9 mouse cellular contexts compared by ENCODE assay signal in the genomic region with DNA sequence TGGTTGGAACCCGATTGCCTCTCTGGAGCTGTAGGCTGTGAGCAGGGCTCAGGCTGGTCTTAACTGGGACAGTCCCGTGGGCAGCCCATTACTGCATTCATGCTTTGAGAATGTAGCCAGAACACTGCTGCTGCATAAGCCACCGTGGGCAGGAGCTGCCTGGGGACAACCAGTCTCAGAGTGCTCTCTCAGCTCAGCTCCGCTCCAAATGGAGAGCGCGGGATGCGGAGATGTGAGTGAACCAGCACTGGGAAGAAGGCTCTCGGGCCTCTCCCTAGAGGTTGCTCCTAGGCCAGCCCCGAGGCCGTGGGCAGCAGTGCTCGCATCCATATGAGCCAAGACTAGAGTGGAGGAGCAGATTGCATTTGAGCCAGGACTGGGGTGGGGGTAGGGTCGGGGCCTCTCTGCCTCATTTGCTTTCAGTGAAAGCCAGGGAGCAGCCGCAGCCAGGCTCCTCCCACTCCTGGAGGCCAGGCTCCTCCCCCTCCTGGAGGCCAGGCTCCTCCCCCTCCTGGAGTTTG. TPM values are rescaled to one million over a fixed set of nuclear protein-coding genes. Genes with fewer than 3 reads are reported as not detected.
DNase-seq lines count a peak whose midpoint lies in the region; ATAC-seq and TF ChIP-seq lines count a peak whose summit lies in the region.
"Had no signal": no experiment of that assay in that cellular context is flagged by ENCODE, and none has a peak within 500 bp of the region (broad histone marks: within the 10 kb centered on the region; RNA-seq: fewer than 3 reads in every experiment).

No protein-coding gene starts in this region.

- DNase-seq in cerebellum, postnatal 10 days = peak; percentile 67 to 79
- DNase-seq in cerebellum, adult 8-10 months = no peak
- no peak for DNase-seq in c-Kit-positive CD71-positive TER-119-positive erythroid progenitor cells, embryonic 14.5 days (ENCODE audit: low spot score)
- DNase-seq in urinary bladder, adult 18-20 months (ENCODE audit: low spot score in 2 of 2) = no peak
- no peak for DNase-seq in gastrocnemius, adult 8-10 months (ENCODE audit: low spot score in 2 of 2)
- DNase-seq: cerebellum, adult 11 months had no signal

- no peaks in the 10 kb centered on the region for H3K4me1 ChIP-seq in ES-Bruce4 (ENCODE audit: control insufficient read depth, insufficient read depth, low read length)
- peaks cover 33% of the 10 kb centered on the region for H3K4me1 ChIP-seq in hindbrain, embryonic 13.5 days (replicated peaks)
- H3K4me1 ChIP-seq in limb, embryonic 13.5 days = peaks cover 36% of the 10 kb centered on the region

- ATAC-seq in hindbrain, embryonic 13.5 days (ENCODE audit: low FRiP score) = 0 out of 2 replicates have a peak, but pooled peaks have one; percentile 10
- peak; percentile 39; the same call in 1 of the 2 replicates for ATAC-seq in limb, embryonic 13.5 days (ENCODE audit: low FRiP score, low read depth)

- H3K9me3 ChIP-seq in ES-Bruce4 (replicated peaks; ENCODE audit: control insufficient read depth, insufficient read depth, low read length, poor library complexity, severe bottlenecking) = no peaks in the 10 kb centered on the region
- H3K9me3 ChIP-seq in hindbrain, embryonic 13.5 days = no peaks in the 10 kb centered on the region
- no peaks in the 10 kb centered on the region for H3K9me3 ChIP-seq in limb, embryonic 13.5 days

- H3K36me3 ChIP-seq in ES-Bruce4 (ENCODE audit: control insufficient read depth, insufficient read depth, low read length, poor library complexity, severe bottlenecking) = no peaks in the 10 kb centered on the region
- peaks cover 33% of the 10 kb centered on the region for H3K36me3 ChIP-seq in hindbrain, embryonic 13.5 days
- H3K36me3 ChIP-seq in limb, embryonic 13.5 days = peaks cover 38% of the 10 kb centered on the region

- 32% methylated on average over 13 of the region's 13 CpGs for WGBS in hindbrain, embryonic 13.5 days
- 41% methylated on average over 13 of the region's 13 CpGs for WGBS in limb, embryonic 13.5 days

- no peak for TF ChIP-seq EP300 in ES-Bruce4 (IDR thresholded peaks at IDR 0.05; ENCODE audit: insufficient read depth, low read depth, low read length)

- no peaks in the 10 kb centered on the region for H3K27me3 ChIP-seq in ES-Bruce4 (ENCODE audit: control insufficient read depth, insufficient read depth, low read length, poor library complexity, severe bottlenecking)
- H3K27me3 ChIP-seq in hindbrain, embryonic 13.5 days = 0 out of 2 replicates have a peak, but pooled peaks cover 6% of the 10 kb centered on the region
- peaks cover 96% of the 10 kb centered on the region for H3K27me3 ChIP-seq in limb, embryonic 13.5 days

- peak overlapping the region; percentile 52 for H3K4me3 ChIP-seq in ES-Bruce4 (ENCODE audit: low read depth, low read length)
- H3K4me3 ChIP-seq in hindbrain, embryonic 13.5 days = no peak overlapping the region
- no peak overlapping the region for H3K4me3 ChIP-seq in limb, embryonic 13.5 days

- no peak overlapping the region for H3K9ac ChIP-seq in ES-Bruce4 (ENCODE audit: low read depth, poor library complexity, severe bottlenecking)
- no peak overlapping the region for H3K9ac ChIP-seq in hindbrain, embryonic 13.5 days
- no peak overlapping the region for H3K9ac ChIP-seq in limb, embryonic 13.5 days

- TF ChIP-seq CTCF in ES-Bruce4 (IDR thresholded peaks at IDR 0.05; ENCODE audit: low read depth, low read length) = no peak

- TF ChIP-seq POLR2A in ES-Bruce4 (IDR thresholded peaks at IDR 0.05; ENCODE audit: insufficient read depth, low read length) = no peak

- H3K4me2 ChIP-seq in hindbrain, embryonic 13.5 days = no peak overlapping the region
- H3K4me2 ChIP-seq in limb, embryonic 13.5 days (replicated peaks) = no peak overlapping the region

- no peak overlapping the region for H3K27ac ChIP-seq in ES-Bruce4 (ENCODE audit: insufficient read depth, low read length)
- H3K27ac ChIP-seq in hindbrain, embryonic 13.5 days = peak overlapping the region; percentile 45; the same call in 1 of the 2 replicates
- H3K27ac ChIP-seq in limb, embryonic 13.5 days = no peak overlapping the region

RNA-seq across cellular contexts. Expression of gene Pkdcc, which starts 9.4 kb away (rescaled TPM):
- polyA plus RNA-seq in ES-Bruce4 (2011; ENCODE audit: insufficient read depth, insufficient read length, low read depth, missing spikeins) = 9.7 and 12.3 TPM in 2 replicates
- 4.4 and 5.7 TPM in 2 replicates for polyA plus RNA-seq in hindbrain, embryonic 13.5 days (2015; fragmentation: Nextera tagmentation; extraction: Ambion mirVana)
- 12.9 and 15.8 TPM in 2 replicates for polyA plus RNA-seq in limb, embryonic 13.5 days (2015; fragmentation: Nextera tagmentation; extraction: Ambion mirVana)
- total RNA-seq in gastrocnemius, adult 8-10 months (2022) = 100 to 1,000 TPM in 2 of 4 experiments, 10 to 100 TPM in 2; 85.3 to 139 (median 108) TPM

Comparison
In these comparisons a context has a peak if more than half of its experiments do, and no peak if none do; other contexts are left out.
1. DNase-seq: peak in cerebellum, postnatal 10 days (2 of 2); none in cerebellum, adult 8-10 months (single experiment), c-Kit-positive CD71-positive TER-119-positive erythroid progenitor cells, embryonic 14.5 days (single experiment), urinary bladder, adult 18-20 months (0 of 2) and gastrocnemius, adult 8-10 months (0 of 2).